Mouse (Mus musculus) forebrain, postnatal 0 days (tissue): Measurements from ENCODE around the gene Srsf9. TPM values are rescaled to one million over a fixed set of nuclear protein-coding genes. Genes with fewer than 3 reads are reported as not detected.

ENCODE experiments used
- ATAC-seq: fragments of 200-750 bp; cut with Nextera tagmentation; 2 replicates; pipeline ENCODE4 v1.8.0; 2017; ENCODE audit warnings: mild to moderate bottlenecking, moderate library complexity
- DNase-seq: peaks from one replicate; pipeline ENCODE4 v3.0.0-alpha.2; 2015
- H3K27ac ChIP-seq: fragments of 300-500 bp; sonication (generic); 2 replicates; pipeline ENCODE4 v1.5.1; 2014; ENCODE audit warnings: low read depth, mild to moderate bottlenecking, antibody characterized with exemption, low read length, moderate library complexity, mixed read lengths
- H3K27me3 ChIP-seq: fragments of 300-500 bp; sonication (generic); 2 replicates; pipeline ENCODE4 v1.6.1; 2014; ENCODE audit warnings: mild to moderate bottlenecking, low read length, mixed read lengths; ENCODE audit not compliant: insufficient read depth
- H3K36me3 ChIP-seq: fragments of 300-500 bp; sonication (generic); 2 replicates; pipeline ENCODE4 v1.6.1; 2014; ENCODE audit warnings: mild to moderate bottlenecking, moderate library complexity; ENCODE audit not compliant: insufficient read depth
- H3K4me1 ChIP-seq: fragments of 300-500 bp; sonication (generic); 2 replicates; pipeline ENCODE4 v1.6.1; 2014; ENCODE audit warnings: antibody characterized with exemption; ENCODE audit not compliant: insufficient read depth
- H3K4me2 ChIP-seq: fragments of 300-500 bp; sonication (generic); 2 replicates; pipeline ENCODE4 v1.6.1; 2014; ENCODE audit warnings: low read depth, mild to moderate bottlenecking, moderate library complexity
- H3K4me3 ChIP-seq: fragments of 300-500 bp; sonication (generic); 2 replicates; pipeline ENCODE4 v1.5.1; 2014; ENCODE audit warnings: low read depth, low read length, mixed read lengths
- H3K9ac ChIP-seq: fragments of 300-500 bp; sonication (generic); 2 replicates; pipeline ENCODE4 v1.6.1; 2014; ENCODE audit warnings: mild to moderate bottlenecking
- H3K9me3 ChIP-seq: fragments of 300-500 bp; sonication (generic); 2 replicates; pipeline ENCODE4 v1.6.1; 2016; ENCODE audit warnings: low read length
- CTCF ChIP-seq: sonication (generic); IDR thresholded peaks from 2 replicates; pipeline ENCODE4 v1.5.1; 2016; ENCODE audit warnings: antibody characterized with exemption, control low read depth, low read depth
- WGBS: fragments of 180-500 bp; shearing (Covaris S2); extraction: QIAGEN DNeasy Blood & Tissue Kit; methylation state at CpG from one replicate; pipeline ENCODE4 v1.1.7; 2014; 5-methylcytosine and 5-hydroxymethylcytosine counted together
- polyA plus RNA-seq: library from polyadenylated mRNA; unstranded; fragments of >200 nt; fragmentation: Nextera tagmentation; extraction: Ambion mirVana; gene quantifications from 2 replicates; pipeline ENCODE4 v1.2.1, GENCODE M21; 2015
- total RNA-seq: library from RNA; depleted of rRNA; stranded (reverse); fragments of >200 nt; gene quantifications from 2 replicates; pipeline ENCODE4 v1.2.3, GENCODE M21; 2014

Srsf9 gene
- total and polyA plus RNA-seq, 2 experiments from 2014 or later, result 49.9 to 117 TPM

DNA sequence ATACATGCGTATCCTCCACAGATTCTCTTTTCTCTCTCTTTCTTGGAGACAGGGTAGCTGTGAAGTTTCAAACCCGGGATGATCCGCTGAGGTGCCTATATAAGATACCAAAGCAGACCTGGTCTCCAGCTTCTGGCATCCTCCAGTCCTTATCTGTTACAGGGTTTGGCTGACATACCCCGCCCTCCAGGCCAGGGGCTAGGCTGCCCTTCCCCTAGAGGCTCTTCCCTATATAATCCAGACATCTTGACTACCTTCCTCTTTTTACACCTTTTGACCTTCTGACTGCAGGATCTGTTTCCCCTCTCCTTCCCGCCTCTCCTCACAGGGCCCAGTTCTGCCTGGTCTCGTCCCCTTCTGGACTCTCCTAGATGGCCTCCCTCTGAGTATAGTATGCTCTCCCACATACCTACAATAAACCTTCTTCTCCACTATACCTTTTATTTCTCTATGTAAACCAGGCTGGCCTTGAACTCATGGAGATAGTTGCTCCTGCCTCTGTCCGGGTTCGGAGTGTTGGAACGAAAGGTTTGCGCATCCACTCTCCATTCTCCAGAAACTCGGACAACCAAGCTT is 633 bp upstream of the Srsf9 start:
- peaks cover 15% of the 10 kb centered on the region for H3K36me3 ChIP-seq
- H3K4me1 ChIP-seq, result peaks cover 9% of the 10 kb centered on the region; the same call in 1 of the 2 replicates
- ATAC-seq (peak; percentile 17), DNase-seq (no peak)
- TF ChIP-seq CTCF, result no peak
- no peaks in the 10 kb centered on the region for H3K27me3 ChIP-seq
- peak overlapping the region; percentile 82 for H3K4me3 ChIP-seq
- H3K27ac ChIP-seq, result peak overlapping the region; percentile 84
- H3K9me3 ChIP-seq, result no peaks in the 10 kb centered on the region
- H3K9ac ChIP-seq, result peak overlapping the region; percentile 85
- peak overlapping the region; percentile 90 for H3K4me2 ChIP-seq
- WGBS, result 24% methylated on average over 11 of the region's 11 CpGs

DNA sequence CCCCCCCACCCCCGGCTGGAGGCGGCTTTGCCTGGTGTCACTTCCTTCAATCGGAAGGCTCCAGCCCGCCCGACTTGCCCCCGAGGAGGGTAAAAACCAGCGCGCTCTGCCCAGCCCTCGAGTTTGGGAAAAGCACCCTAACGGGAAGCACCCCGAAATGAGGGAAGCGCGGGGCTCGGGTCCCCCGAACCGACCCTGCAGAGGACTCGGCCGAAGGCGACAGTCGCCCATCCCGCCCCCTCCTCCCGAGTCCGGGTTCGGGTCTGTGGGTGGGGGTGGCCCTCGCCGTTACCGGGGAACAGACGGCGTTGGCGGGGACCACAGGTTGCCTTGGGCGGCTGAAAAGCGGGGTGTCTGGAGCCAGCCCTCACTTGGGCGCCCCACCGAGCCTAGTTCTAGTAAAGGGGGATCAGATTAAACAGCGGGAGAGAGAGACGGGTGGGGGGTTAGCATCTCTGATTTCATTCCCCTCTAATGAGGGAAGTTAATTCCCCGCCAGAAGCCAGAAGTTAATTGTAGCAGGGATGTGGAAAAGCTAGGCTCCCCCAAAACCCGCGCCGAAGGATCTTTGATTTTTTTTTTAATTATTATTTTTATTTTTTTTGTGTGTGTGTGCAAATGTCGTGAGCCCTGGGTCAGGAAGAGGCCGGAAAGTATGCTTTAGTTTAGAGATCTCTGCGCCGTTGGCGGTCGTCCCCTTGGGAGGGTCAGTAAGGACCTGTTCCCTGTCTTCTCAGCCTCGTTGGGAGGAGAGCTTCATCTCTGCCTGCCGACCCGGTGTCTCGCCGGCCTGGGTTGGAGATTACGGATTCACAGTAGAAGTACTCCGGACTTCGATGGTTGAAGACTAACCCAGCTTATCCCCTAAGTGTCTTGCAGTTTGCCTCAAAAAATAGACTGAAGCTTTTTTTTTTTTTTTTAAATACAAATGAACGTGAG is 902 bp downstream of the Srsf9 start:
- TF ChIP-seq CTCF, result no peak
- WGBS, result under 1% methylated on average over 55 of the region's 55 CpGs

DNA sequence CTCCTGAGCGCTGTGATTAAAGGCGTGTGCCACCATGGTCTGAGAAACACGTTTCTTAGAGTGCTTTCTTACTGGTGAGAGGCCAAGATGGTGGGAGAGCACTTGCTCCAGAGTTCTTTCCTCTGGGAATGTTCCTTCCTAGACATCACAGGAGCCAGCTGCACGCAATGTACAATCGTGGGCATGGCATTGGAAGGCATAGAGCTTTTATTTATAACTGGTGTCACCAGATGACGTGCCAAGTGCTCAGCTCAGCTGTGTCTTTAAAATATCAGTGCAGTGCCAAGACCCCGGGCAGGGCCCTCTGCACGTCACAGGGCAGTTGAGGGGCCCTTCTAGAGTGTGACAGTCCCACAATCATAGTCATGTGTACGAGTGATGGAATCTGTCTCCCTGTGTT is 4.0 kb downstream of the Srsf9 start:
- ATAC-seq (no peak), DNase-seq (no peak)
- Histone ChIP-seq H3K27ac (no peak overlapping the region), H3K4me3 (no peak overlapping the region), H3K9me3 (no peaks in the 10 kb centered on the region), H3K27me3 (no peaks in the 10 kb centered on the region), H3K4me2 (no peak overlapping the region), H3K9ac (no peak overlapping the region), H3K4me1 (peaks cover 9% of the 10 kb centered on the region; the same call in 1 of the 2 replicates), H3K36me3 (peaks cover 59% of the 10 kb centered on the region)
- 79% methylated on average over 9 of the region's 9 CpGs for WGBS
- no peak for TF ChIP-seq CTCF

More for the DNA sequence above, 902 bp downstream of the Srsf9 start:
- peak; percentile 2 for ATAC-seq
- H3K4me2 ChIP-seq, result peak overlapping the region; percentile 90
- H3K4me1 ChIP-seq, result peaks cover 9% of the 10 kb centered on the region; the same call in 1 of the 2 replicates
- no peak for DNase-seq
- H3K27ac ChIP-seq, result peak overlapping the region; percentile 84; the same call in 1 of the 2 replicates
- no peaks in the 10 kb centered on the region for H3K27me3 ChIP-seq
- H3K36me3 ChIP-seq, result peaks cover 28% of the 10 kb centered on the region
- H3K9me3 ChIP-seq, result no peaks in the 10 kb centered on the region
- peak overlapping the region; percentile 85 for H3K9ac ChIP-seq
- peak overlapping the region; percentile 82 for H3K4me3 ChIP-seq

DNA sequence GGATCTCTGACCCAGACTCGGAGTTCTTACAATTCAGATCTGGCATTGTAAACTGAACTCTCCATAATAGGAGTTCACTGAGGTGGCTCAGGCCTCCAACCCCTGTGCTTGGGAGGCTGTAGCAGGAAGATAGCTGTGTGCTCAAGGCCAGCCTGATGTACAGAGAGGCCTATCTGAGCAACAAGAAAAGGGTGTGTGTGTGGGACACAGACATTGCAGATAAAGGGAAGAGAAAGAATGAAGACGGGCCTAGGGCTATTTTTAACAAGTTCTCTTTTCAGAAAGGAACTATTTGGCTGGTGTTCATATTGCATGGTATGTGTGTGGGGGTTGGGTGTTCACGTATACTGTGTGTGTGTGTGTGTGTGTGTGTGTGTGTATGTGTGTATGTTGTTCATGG is 6.6 kb downstream of the Srsf9 start:
- H3K4me3 ChIP-seq, result no peak overlapping the region

DNA sequence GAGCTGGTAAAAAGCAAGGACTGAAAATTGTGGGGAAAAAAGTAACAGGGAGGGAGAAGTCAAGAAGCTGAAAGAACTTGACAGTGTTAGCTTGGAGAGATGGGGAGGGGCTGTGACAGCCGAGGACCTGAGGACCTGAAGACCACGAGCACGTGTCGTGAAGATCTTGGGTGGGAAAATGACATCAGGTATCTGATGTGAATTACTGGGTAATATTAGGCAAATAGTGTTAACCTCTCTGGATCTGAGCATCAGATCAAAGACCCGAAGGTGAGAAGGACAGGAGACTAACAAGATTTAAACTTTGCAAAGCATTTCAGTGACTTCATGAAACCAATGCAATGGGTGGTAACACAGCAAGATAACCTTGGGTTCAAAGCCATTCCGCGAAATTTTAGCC is 13.0 kb downstream of the Srsf9 start:
- no peak for ATAC-seq
- H3K27ac ChIP-seq, result no peak overlapping the region
- no peaks in the 10 kb centered on the region for H3K9me3 ChIP-seq
- H3K4me1 ChIP-seq, result peaks cover 13% of the 10 kb centered on the region
- 31% methylated on average over 7 of the region's 7 CpGs for WGBS
- peak overlapping the region; percentile 70 for H3K4me2 ChIP-seq
- H3K9ac ChIP-seq, result no peak overlapping the region
- H3K36me3 ChIP-seq, result peaks cover 39% of the 10 kb centered on the region
- H3K4me3 ChIP-seq, result peak overlapping the region; percentile 60
- DNase-seq, result no peak
- TF ChIP-seq CTCF, result no peak
- no peaks in the 10 kb centered on the region for H3K27me3 ChIP-seq

More for the DNA sequence above, 6.6 kb downstream of the Srsf9 start:
- peaks cover 59% of the 10 kb centered on the region for H3K36me3 ChIP-seq
- H3K27ac ChIP-seq, result no peak overlapping the region
- 76% methylated on average over 3 of the region's 3 CpGs for WGBS
- H3K4me1 ChIP-seq, result peaks cover 5% of the 10 kb centered on the region; the same call in 1 of the 2 replicates
- H3K9ac ChIP-seq, result no peak overlapping the region
- no peaks in the 10 kb centered on the region for H3K27me3 ChIP-seq
- H3K9me3 ChIP-seq, result no peaks in the 10 kb centered on the region
- no peak for TF ChIP-seq CTCF
- H3K4me2 ChIP-seq, result no peak overlapping the region
- ATAC-seq (no peak), DNase-seq (no peak)

DNA sequence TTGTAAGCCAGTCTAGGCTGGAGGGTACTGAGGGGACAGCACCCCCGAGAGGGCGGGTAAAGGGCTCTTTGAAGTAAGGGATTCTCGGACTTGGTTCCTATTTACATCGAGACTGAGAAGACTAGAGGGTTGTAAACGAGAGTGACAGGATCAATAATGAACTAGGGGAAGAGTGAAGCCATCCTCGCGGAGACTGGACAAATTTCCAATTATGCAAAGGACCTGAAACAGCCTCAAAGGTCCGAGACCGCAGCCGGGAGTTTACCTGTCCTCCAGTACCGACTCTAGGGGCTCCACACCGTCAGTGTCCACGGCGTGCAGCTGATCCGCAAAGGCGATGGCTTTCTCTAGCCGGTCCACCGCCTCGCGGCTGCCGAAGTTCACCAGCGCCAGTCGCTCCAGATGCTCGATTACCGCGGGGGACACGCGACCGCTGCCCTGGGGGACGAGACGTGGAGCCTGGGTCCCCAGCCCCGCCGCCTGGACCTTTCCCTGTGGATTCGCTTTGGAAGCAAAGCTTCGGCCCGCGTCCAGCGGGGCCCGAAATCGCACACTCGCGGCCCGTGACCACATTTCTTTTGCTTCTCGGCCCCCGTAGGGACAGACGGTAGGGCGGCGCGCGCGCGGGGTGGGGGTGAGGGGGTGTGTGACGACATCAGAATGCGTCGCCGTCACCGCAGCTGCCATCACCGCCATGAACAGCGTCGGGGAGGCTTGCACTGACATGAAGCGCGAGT is 13.8 kb downstream of the Srsf9 start, which contains the start of the genes Gatc and Triap1:
Gene Gatc, minus strand, starts transcription at position 602 of the 737 bp plus-strand sequence.
Gene Triap1, plus strand, starts transcription at position 649 of the 737 bp plus-strand sequence.
- 3% methylated on average over 62 of the region's 62 CpGs for WGBS
- DNase-seq, result peak; percentile 95

More for the DNA sequence above, 13.8 kb downstream of the Srsf9 start, which contains the start of the genes Gatc and Triap1:
- H3K4me1 ChIP-seq, result peaks cover 13% of the 10 kb centered on the region
- H3K9me3 ChIP-seq, result no peaks in the 10 kb centered on the region
- peaks cover 39% of the 10 kb centered on the region for H3K36me3 ChIP-seq
- peak within 1 kb of the TSS; percentile 70 for H3K4me2 ChIP-seq
- TF ChIP-seq CTCF, result no peak
- peak; percentile 96 for ATAC-seq
- peak within 1 kb of the TSS; percentile 62 for H3K27ac ChIP-seq
- peak within 1 kb of the TSS; percentile 60 for H3K4me3 ChIP-seq
- peak within 1 kb of the TSS; percentile 87 for H3K9ac ChIP-seq
- no peaks in the 10 kb centered on the region for H3K27me3 ChIP-seq
